Mouse (Mus musculus): ENCODE measurements around the gene Hmcn1. TPM values are rescaled to one million over a fixed set of nuclear protein-coding genes. Genes with fewer than 3 reads are reported as not detected.

The Hmcn1 gene
- polyA plus RNA-seq, 1 experiment from 2014 or later: 8.8 TPM

DNA sequence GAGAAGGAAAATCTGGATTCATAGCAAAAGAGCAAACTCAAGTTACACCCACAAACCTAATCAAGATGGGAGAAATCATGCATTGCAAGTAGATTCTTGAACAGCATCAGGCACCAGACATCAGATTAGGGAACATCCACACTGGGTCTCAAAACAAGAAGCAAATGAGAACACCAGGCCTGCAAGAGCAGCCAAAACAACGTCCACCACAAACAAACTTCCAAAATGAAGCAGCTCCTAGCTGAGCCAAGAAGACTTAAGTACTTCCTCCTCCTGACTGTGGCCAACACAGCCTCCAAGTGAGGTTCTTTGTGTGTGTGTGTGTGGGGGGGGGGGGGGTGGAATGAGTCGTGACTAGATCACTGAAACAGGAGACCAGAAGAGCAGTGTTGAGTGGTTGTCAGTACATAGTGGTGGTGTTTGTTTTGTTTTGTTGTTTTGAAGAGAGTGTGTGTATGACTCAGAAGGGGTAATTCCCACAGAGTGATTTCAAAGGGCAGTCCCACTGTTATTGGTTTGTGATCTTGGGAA lies 232.4 kb downstream of the Hmcn1 start:
- Histone ChIP-seq H3K36me3 (no peaks in the 10 kb centered on the region), H3K4me2 (replicated peaks) (no peak overlapping the region), H3K9ac (no peak overlapping the region), H3K9me3 (no peaks in the 10 kb centered on the region), H3K27me3 (replicated peaks) (no peaks in the 10 kb centered on the region), H3K4me3 (no peak overlapping the region), H3K4me1 (no peaks in the 10 kb centered on the region), H3K27ac (no peak overlapping the region)
- 53% methylated on average over 2 of the region's 2 CpGs for WGBS
- no peak for ATAC-seq (ENCODE audit: low FRiP score, low read depth)

GRCm38 (mm10) chr1:150759476-150760079 lies 233.7 kb downstream of the Hmcn1 start:
- Histone ChIP-seq H3K36me3 (no peaks in the 10 kb centered on the region), H3K27ac (no peak overlapping the region), H3K4me3 (no peak overlapping the region), H3K9ac (no peak overlapping the region), H3K4me2 (replicated peaks) (no peak overlapping the region), H3K9me3 (no peaks in the 10 kb centered on the region), H3K27me3 (replicated peaks) (no peaks in the 10 kb centered on the region), H3K4me1 (no peaks in the 10 kb centered on the region)
- 73% methylated on average over 2 of the region's 2 CpGs for WGBS
- ATAC-seq (ENCODE audit: low FRiP score, low read depth): no peak

DNA sequence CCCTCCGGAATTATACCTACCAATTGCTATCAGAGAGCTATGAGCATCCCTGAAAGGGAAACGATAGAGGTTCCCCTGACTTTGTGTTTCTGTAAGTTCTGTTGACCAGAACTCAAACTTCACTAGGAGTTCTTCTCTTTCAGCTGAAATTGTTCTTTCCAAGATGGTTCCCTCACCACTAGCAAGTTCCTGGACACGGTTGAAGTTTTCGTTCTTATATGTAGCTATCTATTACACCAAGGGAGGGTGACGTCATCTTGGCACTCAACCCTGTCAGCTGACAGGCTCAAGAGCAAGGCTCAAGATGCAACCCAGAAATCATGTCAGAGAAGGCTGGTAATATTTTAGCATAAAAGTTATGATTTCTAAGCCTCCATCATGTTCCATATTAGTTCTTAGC lies 239.3 kb downstream of the Hmcn1 start:
- H3K4me3 ChIP-seq: no peak overlapping the region
- no peak overlapping the region for H3K9ac ChIP-seq
- no peak overlapping the region for H3K27ac ChIP-seq
- no peaks in the 10 kb centered on the region for H3K9me3 ChIP-seq
- no peak overlapping the region for H3K4me2 ChIP-seq (replicated peaks)
- ATAC-seq (ENCODE audit: low FRiP score, low read depth): no peak
- H3K4me1 ChIP-seq: no peaks in the 10 kb centered on the region
- H3K36me3 ChIP-seq: no peaks in the 10 kb centered on the region
- H3K27me3 ChIP-seq (replicated peaks): no peaks in the 10 kb centered on the region
- WGBS: 92% methylated on average over 5 of the region's 5 CpGs

DNA sequence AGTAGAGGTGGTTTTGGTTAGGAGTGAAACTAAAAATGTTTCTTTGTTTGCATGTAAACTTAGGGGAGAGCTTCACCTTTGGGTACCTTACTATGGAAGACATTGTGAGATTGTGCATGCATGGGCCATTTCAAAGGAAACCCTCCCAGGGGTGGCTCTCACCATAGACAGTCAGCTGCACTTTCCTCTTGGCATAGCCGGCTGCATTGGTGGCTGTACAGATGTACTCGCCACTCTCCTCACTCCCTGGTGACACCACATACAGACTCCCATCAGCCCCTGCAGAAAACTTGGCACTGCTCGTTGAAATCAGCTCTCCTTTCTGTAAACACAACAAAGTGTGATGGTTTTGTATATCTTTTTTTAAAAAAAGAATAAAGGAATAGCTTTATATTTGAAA lies 244.5 kb downstream of the Hmcn1 start:
- Histone ChIP-seq H3K4me1 (no peaks in the 10 kb centered on the region), H3K4me3 (no peak overlapping the region), H3K9ac (no peak overlapping the region), H3K27me3 (replicated peaks) (no peaks in the 10 kb centered on the region), H3K4me2 (replicated peaks) (no peak overlapping the region), H3K27ac (no peak overlapping the region), H3K9me3 (no peaks in the 10 kb centered on the region), H3K36me3 (no peaks in the 10 kb centered on the region)
- 91% methylated on average over 3 of the region's 3 CpGs for WGBS
- no peak for ATAC-seq (ENCODE audit: low FRiP score, low read depth)

GRCm38 (mm10) chr1:150747771-150748170 lies 245.5 kb downstream of the Hmcn1 start:
- no peaks in the 10 kb centered on the region for H3K27me3 ChIP-seq (replicated peaks)
- no peak overlapping the region for H3K27ac ChIP-seq
- H3K9ac ChIP-seq: no peak overlapping the region
- no peak overlapping the region for H3K4me2 ChIP-seq (replicated peaks)
- H3K4me1 ChIP-seq: no peaks in the 10 kb centered on the region
- 87% methylated on average over 4 of the region's 4 CpGs for WGBS
- no peaks in the 10 kb centered on the region for H3K9me3 ChIP-seq
- H3K36me3 ChIP-seq: no peaks in the 10 kb centered on the region
- H3K4me3 ChIP-seq: no peak overlapping the region
- ATAC-seq (ENCODE audit: low FRiP score, low read depth): no peak

GRCm38 (mm10) chr1:150743097-150743843 lies 250.0 kb downstream of the Hmcn1 start:
- no peaks in the 10 kb centered on the region for H3K27me3 ChIP-seq (replicated peaks)
- no peaks in the 10 kb centered on the region for H3K9me3 ChIP-seq
- no peaks in the 10 kb centered on the region for H3K36me3 ChIP-seq
- H3K4me1 ChIP-seq: no peaks in the 10 kb centered on the region
- no peak for ATAC-seq (ENCODE audit: low FRiP score, low read depth)
- no peak overlapping the region for H3K4me3 ChIP-seq
- H3K4me2 ChIP-seq (replicated peaks): no peak overlapping the region
- H3K27ac ChIP-seq: no peak overlapping the region
- 87% methylated on average over 19 of the region's 19 CpGs for WGBS
- no peak overlapping the region for H3K9ac ChIP-seq

GRCm38 (mm10) chr1:150742376-150743087 lies 250.7 kb downstream of the Hmcn1 start:
- WGBS: 92% methylated on average over 7 of the region's 7 CpGs
- Histone ChIP-seq H3K27ac (no peak overlapping the region), H3K9me3 (no peaks in the 10 kb centered on the region), H3K27me3 (replicated peaks) (no peaks in the 10 kb centered on the region), H3K4me3 (no peak overlapping the region), H3K36me3 (no peaks in the 10 kb centered on the region), H3K9ac (no peak overlapping the region), H3K4me1 (no peaks in the 10 kb centered on the region), H3K4me2 (replicated peaks) (no peak overlapping the region)
- no peak for ATAC-seq (ENCODE audit: low FRiP score, low read depth)

DNA sequence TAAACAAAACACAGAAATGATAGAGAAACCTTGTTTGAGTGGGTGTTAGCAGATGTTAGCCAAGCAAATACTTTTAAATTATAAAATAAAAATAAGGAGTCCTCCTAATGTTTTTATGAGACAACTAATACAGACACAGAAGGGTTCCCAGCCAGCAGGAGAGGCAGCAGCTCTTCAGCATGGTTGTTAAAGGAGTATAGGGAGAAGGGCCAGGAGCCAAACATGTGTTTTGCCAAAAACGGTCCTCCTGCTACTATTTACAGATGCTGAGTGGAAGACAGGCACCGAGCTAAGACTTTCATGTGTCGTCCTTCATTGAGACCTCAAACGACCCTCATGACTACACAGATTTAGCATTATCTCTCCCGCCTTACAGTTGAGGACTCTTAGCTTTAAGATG lies 281.8 kb downstream of the Hmcn1 start:
- WGBS: 91% methylated on average over 5 of the region's 5 CpGs
- Histone ChIP-seq H3K4me2 (replicated peaks) (no peak overlapping the region), H3K9ac (no peak overlapping the region), H3K27ac (no peak overlapping the region), H3K9me3 (no peaks in the 10 kb centered on the region), H3K36me3 (no peaks in the 10 kb centered on the region), H3K4me3 (no peak overlapping the region), H3K27me3 (replicated peaks) (no peaks in the 10 kb centered on the region), H3K4me1 (no peaks in the 10 kb centered on the region)
- ATAC-seq (ENCODE audit: low FRiP score, low read depth): no peak

DNA sequence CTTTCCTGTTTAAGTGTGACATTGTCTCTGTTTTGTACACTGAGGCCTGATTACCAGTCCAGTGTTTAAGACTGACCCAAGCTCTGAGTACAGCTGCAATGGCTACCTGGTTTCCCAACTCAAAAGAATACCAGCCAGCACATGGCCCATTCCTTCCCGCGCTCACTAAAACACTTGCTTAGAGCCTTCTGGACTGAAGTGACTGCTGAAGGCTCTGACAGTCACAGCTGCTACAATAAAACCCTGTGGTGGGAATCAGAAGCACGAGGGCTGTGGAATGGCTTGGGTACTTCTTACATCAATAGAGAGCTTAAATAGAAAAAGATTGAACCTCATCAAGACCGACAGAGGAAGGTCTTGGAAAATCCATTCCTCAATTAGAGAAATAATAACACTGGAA lies 286.7 kb downstream of the Hmcn1 start:
- no peak overlapping the region for H3K4me3 ChIP-seq

DNA sequence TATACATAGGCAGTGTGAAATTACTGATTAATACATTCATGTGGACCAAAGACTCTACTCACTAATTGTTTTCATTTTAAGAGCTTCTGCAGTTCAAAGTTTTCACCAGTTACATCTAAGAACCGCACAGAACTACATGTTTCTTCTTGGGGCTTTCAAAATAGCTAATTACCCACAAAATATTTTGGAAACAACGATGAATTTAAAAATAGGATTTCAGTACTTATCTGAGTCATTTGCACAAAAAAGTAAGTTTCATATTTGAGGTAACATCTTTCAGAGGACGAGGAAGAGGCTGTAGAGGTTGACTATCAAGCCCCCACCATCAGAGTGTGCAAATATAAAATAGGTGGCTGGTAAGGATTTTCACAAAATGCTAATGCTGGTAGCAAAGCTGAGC lies 295.5 kb downstream of the Hmcn1 start:
- 92% methylated on average over 3 of the region's 3 CpGs for WGBS
- Histone ChIP-seq H3K9ac (no peak overlapping the region), H3K4me2 (replicated peaks) (no peak overlapping the region), H3K9me3 (no peaks in the 10 kb centered on the region), H3K4me3 (no peak overlapping the region), H3K27ac (no peak overlapping the region), H3K36me3 (no peaks in the 10 kb centered on the region), H3K4me1 (no peaks in the 10 kb centered on the region), H3K27me3 (replicated peaks) (no peaks in the 10 kb centered on the region)
- no peak for ATAC-seq (ENCODE audit: low FRiP score, low read depth)

More for the DNA sequence above, 286.7 kb downstream of the Hmcn1 start:
- ATAC-seq (ENCODE audit: low FRiP score, low read depth): no peak
- Histone ChIP-seq H3K9ac (no peak overlapping the region), H3K27me3 (replicated peaks) (no peaks in the 10 kb centered on the region), H3K36me3 (no peaks in the 10 kb centered on the region), H3K9me3 (no peaks in the 10 kb centered on the region), H3K27ac (no peak overlapping the region), H3K4me1 (no peaks in the 10 kb centered on the region), H3K4me2 (replicated peaks) (no peak overlapping the region)
- 82% methylated on average over 4 of the region's 4 CpGs for WGBS

- Histone ChIP-seq H3K27ac (no peak overlapping the region), H3K4me3 (no peak overlapping the region), H3K9ac (no peak overlapping the region), H3K4me2 (replicated peaks) (no peak overlapping the region), H3K9me3 (no peaks in the 10 kb centered on the region), H3K36me3 (no peaks in the 10 kb centered on the region), H3K27me3 (replicated peaks) (no peaks in the 10 kb centered on the region), H3K4me1 (no peaks in the 10 kb centered on the region)
- 75% methylated on average over 6 of the region's 6 CpGs for WGBS
- ATAC-seq (ENCODE audit: low FRiP score, low read depth): no peak
These were observed 311.2 kb downstream of the Hmcn1 start for GRCm38 (mm10) chr1:150682044-150682443.

DNA sequence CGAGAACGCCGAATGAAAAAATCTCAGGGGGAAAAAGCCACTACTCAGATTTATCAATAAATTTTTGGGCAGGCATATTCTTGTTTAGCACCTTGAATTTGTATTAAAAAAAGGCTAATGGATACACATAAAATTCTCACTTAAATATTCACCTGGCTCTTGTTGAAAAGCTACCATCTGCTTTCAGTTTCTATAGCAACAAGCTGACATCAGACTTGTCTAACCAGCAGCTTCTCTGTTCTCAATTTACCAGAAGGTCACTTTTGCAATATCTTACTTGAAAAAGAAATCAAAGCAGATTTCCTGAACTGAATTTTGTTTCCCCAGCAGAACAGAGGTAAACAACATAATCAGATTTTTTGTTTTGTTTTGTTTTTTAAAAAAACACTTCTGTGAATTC lies 311.8 kb downstream of the Hmcn1 start:
- WGBS: 93% methylated on average over 3 of the region's 3 CpGs
- H3K36me3 ChIP-seq: no peaks in the 10 kb centered on the region
- H3K27me3 ChIP-seq (replicated peaks): no peaks in the 10 kb centered on the region
- H3K4me1 ChIP-seq: no peaks in the 10 kb centered on the region
- H3K4me2 ChIP-seq (replicated peaks): no peak overlapping the region
- no peak overlapping the region for H3K4me3 ChIP-seq
- H3K9ac ChIP-seq: no peak overlapping the region
- H3K27ac ChIP-seq: no peak overlapping the region
- no peak for ATAC-seq (ENCODE audit: low FRiP score, low read depth)
- H3K9me3 ChIP-seq: no peaks in the 10 kb centered on the region
